In genomic region chr10:79802331-79802971, GRCm38 (mm10) we compare ENCODE assay signal across 9 mouse cellular contexts. TPM values are rescaled to one million over a fixed set of nuclear protein-coding genes. Genes with fewer than 3 reads are reported as not detected.
DNase-seq lines count a peak whose midpoint lies in the region; ATAC-seq and TF ChIP-seq lines count a peak whose summit lies in the region.
"Had no signal": no experiment of that assay in that cellular context is flagged by ENCODE, and none has a peak within 500 bp of the region (broad histone marks: within the 10 kb centered on the region; RNA-seq: fewer than 3 reads in every experiment).

No protein-coding gene starts in this region.

- peaks cover 7% of the 10 kb centered on the region for H3K4me1 ChIP-seq in ES-Bruce4 (ENCODE audit: control insufficient read depth, insufficient read depth, low read length)
- peaks cover 28% of the 10 kb centered on the region for H3K4me1 ChIP-seq in forebrain, embryonic 14.5 days (ENCODE audit: control insufficient read depth, insufficient read depth, low read length)
- peaks cover 83% of the 10 kb centered on the region for H3K4me1 ChIP-seq in hindbrain, embryonic 10.5 days (replicated peaks)
- H3K4me1 ChIP-seq in midbrain, embryonic 12.5 days: peaks cover 79% of the 10 kb centered on the region

- H3K9me3 ChIP-seq in ES-Bruce4 (replicated peaks; ENCODE audit: control insufficient read depth, insufficient read depth, low read length, poor library complexity, severe bottlenecking): no peaks in the 10 kb centered on the region
- H3K9me3 ChIP-seq in forebrain, embryonic 14.5 days (replicated peaks; ENCODE audit: control insufficient read depth, low read length): no peaks in the 10 kb centered on the region
- no peaks in the 10 kb centered on the region for H3K9me3 ChIP-seq in hindbrain, embryonic 10.5 days
- no peaks in the 10 kb centered on the region for H3K9me3 ChIP-seq in midbrain, embryonic 12.5 days

- H3K4me3 ChIP-seq in ES-Bruce4 (ENCODE audit: low read depth, low read length): peak overlapping the region; percentile 17; the same call in 1 of the 2 replicates
- H3K4me3 ChIP-seq in forebrain, embryonic 14.5 days (ENCODE audit: low read depth, low read length): no peak overlapping the region
- H3K4me3 ChIP-seq in hindbrain, embryonic 10.5 days: peak overlapping the region; percentile 33
- H3K4me3 ChIP-seq in midbrain, embryonic 12.5 days: no peak overlapping the region
- H3K4me3 ChIP-seq: erythroblast, embryonic 14.5 days had no signal

- WGBS in forebrain, embryonic 14.5 days: 34% methylated on average over 11 of the region's 11 CpGs
- 38% methylated on average over 11 of the region's 11 CpGs for WGBS in hindbrain, embryonic 10.5 days
- 23% methylated on average over 11 of the region's 11 CpGs for WGBS in midbrain, embryonic 12.5 days

- intact Hi-C loops in left cerebral cortex, postnatal 4 days (cut with DNase I): no loop called here

- H3K27ac ChIP-seq in ES-Bruce4 (ENCODE audit: insufficient read depth, low read length): peak overlapping the region; percentile 5; the same call in 1 of the 2 replicates
- peak overlapping the region; percentile 92 for H3K27ac ChIP-seq in forebrain, embryonic 14.5 days (ENCODE audit: low read depth, low read length)
- peak overlapping the region; percentile 91 for H3K27ac ChIP-seq in hindbrain, embryonic 10.5 days
- H3K27ac ChIP-seq in midbrain, embryonic 12.5 days (replicated peaks): peak overlapping the region; percentile 96

- DNase-seq in ZHBTc4 (ENCODE audit: low read depth, low spot score): peak; percentile 59
- DNase-seq in forebrain, embryonic 14.5 days (ENCODE audit: low spot score): no peak
- peak; percentile 48 for DNase-seq in hindbrain, embryonic 10.5 days (ENCODE audit: low spot score)
- peak; percentile 49 for DNase-seq in left cerebral cortex, postnatal 4 days
- DNase-seq in thymus, postnatal 10 days (ENCODE audit: low spot score in 2 of 2): no peak
- DNase-seq in thymus, postnatal 0 days (ENCODE audit: low spot score): no peak

- no peak for TF ChIP-seq CTCF in ES-Bruce4 (IDR thresholded peaks at IDR 0.05; ENCODE audit: low read depth, low read length)

- peak; percentile 85 for TF ChIP-seq EP300 in ES-Bruce4 (IDR thresholded peaks at IDR 0.05; ENCODE audit: insufficient read depth, low read depth, low read length)

- H3K9ac ChIP-seq in ES-Bruce4 (ENCODE audit: low read depth, poor library complexity, severe bottlenecking): no peak overlapping the region
- peak overlapping the region; percentile 37 for H3K9ac ChIP-seq in forebrain, embryonic 14.5 days (ENCODE audit: low read length)
- peak overlapping the region; percentile 41; the same call in 1 of the 2 replicates for H3K9ac ChIP-seq in midbrain, embryonic 12.5 days (replicated peaks)

- H3K36me3 ChIP-seq in ES-Bruce4 (ENCODE audit: control insufficient read depth, insufficient read depth, low read length, poor library complexity, severe bottlenecking): no peaks in the 10 kb centered on the region
- peaks cover 11% of the 10 kb centered on the region; the same call in 1 of the 2 replicates for H3K36me3 ChIP-seq in forebrain, embryonic 14.5 days (ENCODE audit: control insufficient read depth, insufficient read depth, low read length)
- H3K36me3 ChIP-seq in hindbrain, embryonic 10.5 days: peaks cover 33% of the 10 kb centered on the region
- H3K36me3 ChIP-seq in midbrain, embryonic 12.5 days: peaks cover 10% of the 10 kb centered on the region

- no peak for ATAC-seq in forebrain, embryonic 14.5 days
- ATAC-seq in midbrain, embryonic 12.5 days (ENCODE audit: low FRiP score, low read depth): no peak

- no peaks in the 10 kb centered on the region for H3K27me3 ChIP-seq in ES-Bruce4 (ENCODE audit: control insufficient read depth, insufficient read depth, low read length, poor library complexity, severe bottlenecking)
- no peaks in the 10 kb centered on the region for H3K27me3 ChIP-seq in forebrain, embryonic 14.5 days (replicated peaks; ENCODE audit: control insufficient read depth, insufficient read depth, low read length)
- no peaks in the 10 kb centered on the region for H3K27me3 ChIP-seq in hindbrain, embryonic 10.5 days (ENCODE audit: insufficient read depth, poor library complexity, severe bottlenecking)
- H3K27me3 ChIP-seq in midbrain, embryonic 12.5 days: no peaks in the 10 kb centered on the region

- TF ChIP-seq POLR2A in ES-Bruce4 (IDR thresholded peaks at IDR 0.05; ENCODE audit: insufficient read depth, low read length): no peak

- peak overlapping the region; percentile 8; the same call in 1 of the 2 replicates for H3K4me2 ChIP-seq in forebrain, embryonic 14.5 days (ENCODE audit: low read length)
- H3K4me2 ChIP-seq in midbrain, embryonic 12.5 days (replicated peaks): peak overlapping the region; percentile 19

RNA-seq across cellular contexts. Expression of gene Palm, which starts 9.1 kb away (rescaled TPM):
- 53.3 and 53.7 TPM in 2 replicates for polyA plus RNA-seq in ES-Bruce4 (2011; ENCODE audit: insufficient read depth, insufficient read length, low read depth, missing spikeins)
- 182 and 257 TPM in 2 replicates for polyA plus RNA-seq in forebrain, embryonic 14.5 days (2014; fragmentation: Nextera tagmentation; extraction: Ambion mirVana)
- 142 and 175 TPM in 2 replicates for polyA plus RNA-seq in hindbrain, embryonic 10.5 days (2016; fragmentation: Nextera tagmentation; extraction: Ambion mirVana)
- total RNA-seq in left cerebral cortex, postnatal 4 days (2021): 100 to 1,000 TPM; 404 to 409 TPM
- polyA plus RNA-seq in midbrain, embryonic 12.5 days (2016; fragmentation: Nextera tagmentation; extraction: Ambion mirVana): 198 and 204 TPM in 2 replicates
- polyA plus RNA-seq in thymus, postnatal 0 days (2015; fragmentation: Nextera tagmentation; extraction: Ambion mirVana): 50.5 and 51.3 TPM in 2 replicates

RNA-seq across cellular contexts. Expression of gene Prss57, which starts 11.7 kb away (rescaled TPM):
- polyA plus RNA-seq in ES-Bruce4 (2011; ENCODE audit: insufficient read depth, insufficient read length, low read depth, missing spikeins): not detected in 2 replicates
- 0.37 TPM in 1 of 2 replicates, not detected in the other for polyA plus RNA-seq in forebrain, embryonic 14.5 days (2014; fragmentation: Nextera tagmentation; extraction: Ambion mirVana)
- polyA plus RNA-seq in hindbrain, embryonic 10.5 days (2016; fragmentation: Nextera tagmentation; extraction: Ambion mirVana): 0.10 TPM in 1 of 2 replicates, not detected in the other
- total RNA-seq in left cerebral cortex, postnatal 4 days (2021): under 1 TPM in 1 of 2 experiments, not detected in 1; 0.52 TPM
- 0.27 TPM in 1 of 2 replicates, not detected in the other for polyA plus RNA-seq in midbrain, embryonic 12.5 days (2016; fragmentation: Nextera tagmentation; extraction: Ambion mirVana)
- polyA plus RNA-seq in thymus, postnatal 0 days (2015; fragmentation: Nextera tagmentation; extraction: Ambion mirVana): 31.6 and 32.5 TPM in 2 replicates

RNA-seq across cellular contexts. Expression of gene Misp, which starts 18.3 kb away (rescaled TPM):
- polyA plus RNA-seq in ES-Bruce4 (2011; ENCODE audit: insufficient read depth, insufficient read length, low read depth, missing spikeins): 4.0 and 6.4 TPM in 2 replicates
- 0.41 and 0.51 TPM in 2 replicates for polyA plus RNA-seq in forebrain, embryonic 14.5 days (2014; fragmentation: Nextera tagmentation; extraction: Ambion mirVana)
- 1.0 and 2.4 TPM in 2 replicates for polyA plus RNA-seq in hindbrain, embryonic 10.5 days (2016; fragmentation: Nextera tagmentation; extraction: Ambion mirVana)
- total RNA-seq in left cerebral cortex, postnatal 4 days (2021): under 1 TPM; 0.46 to 0.76 TPM
- polyA plus RNA-seq in midbrain, embryonic 12.5 days (2016; fragmentation: Nextera tagmentation; extraction: Ambion mirVana): 0.94 and 1.0 TPM in 2 replicates
- polyA plus RNA-seq in thymus, postnatal 0 days (2015; fragmentation: Nextera tagmentation; extraction: Ambion mirVana): 7.5 and 10.5 TPM in 2 replicates
- polyA plus RNA-seq: erythroblast, embryonic 14.5 days had no signal

RNA-seq across cellular contexts. Expression of gene Fstl3, which starts 25.4 kb away (rescaled TPM):
- 7.7 TPM in 2 replicates for polyA plus RNA-seq in ES-Bruce4 (2011; ENCODE audit: insufficient read depth, insufficient read length, low read depth, missing spikeins)
- polyA plus RNA-seq in forebrain, embryonic 14.5 days (2014; fragmentation: Nextera tagmentation; extraction: Ambion mirVana): 0.58 and 0.96 TPM in 2 replicates
- polyA plus RNA-seq in hindbrain, embryonic 10.5 days (2016; fragmentation: Nextera tagmentation; extraction: Ambion mirVana): 1.7 and 1.8 TPM in 2 replicates
- 1 to 10 TPM; 2.5 to 3.2 TPM for total RNA-seq in left cerebral cortex, postnatal 4 days (2021)
- polyA plus RNA-seq in midbrain, embryonic 12.5 days (2016; fragmentation: Nextera tagmentation; extraction: Ambion mirVana): 1.0 and 1.6 TPM in 2 replicates
- polyA plus RNA-seq in thymus, postnatal 0 days (2015; fragmentation: Nextera tagmentation; extraction: Ambion mirVana): 5.4 and 6.0 TPM in 2 replicates

RNA-seq across cellular contexts. Expression of gene Rnf126, which starts 35.7 kb away (rescaled TPM):
- polyA plus RNA-seq in ES-Bruce4 (2011; ENCODE audit: insufficient read depth, insufficient read length, low read depth, missing spikeins): 49.6 and 61.5 TPM in 2 replicates
- 60.6 and 75.7 TPM in 2 replicates for polyA plus RNA-seq in forebrain, embryonic 14.5 days (2014; fragmentation: Nextera tagmentation; extraction: Ambion mirVana)
- 124 and 136 TPM in 2 replicates for polyA plus RNA-seq in hindbrain, embryonic 10.5 days (2016; fragmentation: Nextera tagmentation; extraction: Ambion mirVana)
- total RNA-seq in left cerebral cortex, postnatal 4 days (2021): 10 to 100 TPM; 85.0 to 95.3 TPM
- 98.8 and 104 TPM in 2 replicates for polyA plus RNA-seq in midbrain, embryonic 12.5 days (2016; fragmentation: Nextera tagmentation; extraction: Ambion mirVana)
- 74.1 and 80.0 TPM in 2 replicates for polyA plus RNA-seq in thymus, postnatal 0 days (2015; fragmentation: Nextera tagmentation; extraction: Ambion mirVana)

Comparison
In these comparisons a context has a peak if more than half of its experiments do, and no peak if none do; other contexts are left out.
1. H3K27ac ChIP-seq: peak in every context shown above with its lines; median percentile 96 in midbrain, embryonic 12.5 days; 92 in forebrain, embryonic 14.5 days; 91 in hindbrain, embryonic 10.5 days; 5 in ES-Bruce4.
2. H3K4me3 ChIP-seq: peak in ES-Bruce4 (single experiment) and hindbrain, embryonic 10.5 days (single experiment); none in forebrain, embryonic 14.5 days (single experiment) and midbrain, embryonic 12.5 days (single experiment).
3. DNase-seq: peak in ZHBTc4 (single experiment), hindbrain, embryonic 10.5 days (single experiment) and left cerebral cortex, postnatal 4 days (single experiment); none in forebrain, embryonic 14.5 days (single experiment), thymus, postnatal 10 days (0 of 2) and thymus, postnatal 0 days (single experiment).
4. RNA of gene Prss57, which starts 11.7 kb away (polyA plus RNA-seq): 31.6 to 32.5 TPM in thymus, postnatal 0 days; 0.37 TPM in forebrain, embryonic 14.5 days, 0.27 TPM in midbrain, embryonic 12.5 days, not detected in ES-Bruce4 and 0.10 TPM in hindbrain, embryonic 10.5 days; every median in the first group is over 10 times any median in the second.